Mouse (Mus musculus) cortical plate, adult 2 months (tissue): ENCODE measurements around the gene Teddm1b.

Experiments
- CTCF ChIP-seq: fragments of 200-500 bp; IDR thresholded peaks from 2 replicates; pipeline ENCODE4 v1.5.1; 2011; ENCODE audit warnings: mild to moderate bottlenecking, control low read depth, low read length; ENCODE audit not compliant: insufficient read depth; ENCODE audit errors: extremely low read depth
- POLR2A ChIP-seq: fragments of 200-500 bp; IDR thresholded peaks from 2 replicates; pipeline ENCODE4 v1.6.1; 2011; ENCODE audit warnings: mild to moderate bottlenecking, low read length, control low read depth; ENCODE audit not compliant: insufficient read depth; ENCODE audit errors: extremely low read depth

GRCm38 (mm10) chr1:153893746-153894145 is 19.6 kb downstream of the Teddm1b start:
- TF ChIP-seq POLR2A (no peak), CTCF (no peak)
